Mouse (Mus musculus): ENCODE measurements around the gene Dab1. TPM values are rescaled to one million over a fixed set of nuclear protein-coding genes. Genes with fewer than 3 reads are reported as not detected.

Gene Dab1
- polyA plus RNA-seq, 1 experiment from 2014 or later, result 123 TPM

GRCm38 (mm10) chr4:104178067-104178466, 558.9 kb downstream of the Dab1 start:
- H3K27me3 ChIP-seq (ENCODE audit: control insufficient read depth, insufficient read depth, low read depth, low read length), result no peaks in the 10 kb centered on the region
- H3K9me3 ChIP-seq (replicated peaks; ENCODE audit: control insufficient read depth, low read length, poor library complexity, severe bottlenecking), result no peaks in the 10 kb centered on the region
- no peak overlapping the region for H3K4me2 ChIP-seq (ENCODE audit: low read length)
- H3K4me1 ChIP-seq (ENCODE audit: control insufficient read depth, insufficient read depth, low read length), result no peaks in the 10 kb centered on the region
- H3K27ac ChIP-seq (ENCODE audit: low read length), result no peak overlapping the region
- no peak for ATAC-seq
- WGBS, result 70% methylated on average over 3 of the region's 3 CpGs
- no peak overlapping the region for H3K9ac ChIP-seq (ENCODE audit: low read depth, low read length)
- no peaks in the 10 kb centered on the region for H3K36me3 ChIP-seq (ENCODE audit: control insufficient read depth, insufficient read depth, low read length)
- H3K4me3 ChIP-seq (ENCODE audit: low read depth, low read length), result no peak overlapping the region

GRCm38 (mm10) chr4:104186311-104186710, 567.2 kb downstream of the Dab1 start:
- no peaks in the 10 kb centered on the region for H3K36me3 ChIP-seq (ENCODE audit: control insufficient read depth, insufficient read depth, low read length)
- no peak overlapping the region for H3K4me3 ChIP-seq (ENCODE audit: low read depth, low read length)
- 63% methylated on average over 4 of the region's 4 CpGs for WGBS
- H3K9me3 ChIP-seq (replicated peaks; ENCODE audit: control insufficient read depth, low read length, poor library complexity, severe bottlenecking), result no peaks in the 10 kb centered on the region
- ATAC-seq, result no peak
- no peak overlapping the region for H3K4me2 ChIP-seq (ENCODE audit: low read length)
- H3K9ac ChIP-seq (ENCODE audit: low read depth, low read length), result no peak overlapping the region
- H3K27ac ChIP-seq (ENCODE audit: low read length), result no peak overlapping the region
- 0 out of 2 replicates have a peak, but pooled peaks cover 2% of the 10 kb centered on the region for H3K4me1 ChIP-seq (ENCODE audit: control insufficient read depth, insufficient read depth, low read length)
- no peaks in the 10 kb centered on the region for H3K27me3 ChIP-seq (ENCODE audit: control insufficient read depth, insufficient read depth, low read depth, low read length)

- Histone ChIP-seq H3K9ac (ENCODE audit: low read depth, low read length) (no peak overlapping the region), H3K4me3 (ENCODE audit: low read depth, low read length) (no peak overlapping the region), H3K9me3 (replicated peaks; ENCODE audit: control insufficient read depth, low read length, poor library complexity, severe bottlenecking) (no peaks in the 10 kb centered on the region), H3K36me3 (ENCODE audit: control insufficient read depth, insufficient read depth, low read length) (no peaks in the 10 kb centered on the region), H3K4me1 (ENCODE audit: control insufficient read depth, insufficient read depth, low read length) (no peaks in the 10 kb centered on the region), H3K27ac (ENCODE audit: low read length) (no peak overlapping the region), H3K4me2 (ENCODE audit: low read length) (no peak overlapping the region), H3K27me3 (ENCODE audit: control insufficient read depth, insufficient read depth, low read depth, low read length) (no peaks in the 10 kb centered on the region)
- WGBS, result 90% methylated on average over 8 of the region's 8 CpGs
- ATAC-seq, result no peak
These were observed 579.5 kb downstream of the Dab1 start for GRCm38 (mm10) chr4:104198635-104199034.

GRCm38 (mm10) chr4:104201686-104202085, 582.5 kb downstream of the Dab1 start:
- Histone ChIP-seq H3K36me3 (ENCODE audit: control insufficient read depth, insufficient read depth, low read length) (no peaks in the 10 kb centered on the region), H3K27ac (ENCODE audit: low read length) (no peak overlapping the region), H3K27me3 (ENCODE audit: control insufficient read depth, insufficient read depth, low read depth, low read length) (no peaks in the 10 kb centered on the region), H3K4me2 (ENCODE audit: low read length) (no peak overlapping the region), H3K9me3 (replicated peaks; ENCODE audit: control insufficient read depth, low read length, poor library complexity, severe bottlenecking) (no peaks in the 10 kb centered on the region), H3K4me1 (ENCODE audit: control insufficient read depth, insufficient read depth, low read length) (peaks cover 4% of the 10 kb centered on the region; the same call in 1 of the 2 replicates), H3K4me3 (ENCODE audit: low read depth, low read length) (no peak overlapping the region), H3K9ac (ENCODE audit: low read depth, low read length) (no peak overlapping the region)
- no peak for ATAC-seq
- 73% methylated on average over 5 of the region's 5 CpGs for WGBS

GRCm38 (mm10) chr4:104204047-104204446, 584.9 kb downstream of the Dab1 start:
- H3K9me3 ChIP-seq (replicated peaks; ENCODE audit: control insufficient read depth, low read length, poor library complexity, severe bottlenecking), result no peaks in the 10 kb centered on the region
- no peak overlapping the region for H3K27ac ChIP-seq (ENCODE audit: low read length)
- H3K4me1 ChIP-seq (ENCODE audit: control insufficient read depth, insufficient read depth, low read length), result peaks cover 8% of the 10 kb centered on the region; the same call in 1 of the 2 replicates
- H3K4me3 ChIP-seq (ENCODE audit: low read depth, low read length), result no peak overlapping the region
- H3K36me3 ChIP-seq (ENCODE audit: control insufficient read depth, insufficient read depth, low read length), result no peaks in the 10 kb centered on the region
- no peak for ATAC-seq
- 36% methylated on average over 6 of the region's 6 CpGs for WGBS
- no peaks in the 10 kb centered on the region for H3K27me3 ChIP-seq (ENCODE audit: control insufficient read depth, insufficient read depth, low read depth, low read length)
- no peak overlapping the region for H3K9ac ChIP-seq (ENCODE audit: low read depth, low read length)
- no peak overlapping the region for H3K4me2 ChIP-seq (ENCODE audit: low read length)

- WGBS, result 39% methylated on average over 5 of the region's 5 CpGs
- H3K36me3 ChIP-seq (ENCODE audit: control insufficient read depth, insufficient read depth, low read length), result no peaks in the 10 kb centered on the region
These were observed 587.5 kb downstream of the Dab1 start for GRCm38 (mm10) chr4:104206639-104207038.

GRCm38 (mm10) chr4:104209081-104209480, 589.9 kb downstream of the Dab1 start:
- no peak for ATAC-seq
- H3K9ac ChIP-seq (ENCODE audit: low read depth, low read length), result no peak overlapping the region
- H3K4me3 ChIP-seq (ENCODE audit: low read depth, low read length), result no peak overlapping the region
- 20% methylated on average over 2 of the region's 2 CpGs for WGBS
- H3K27ac ChIP-seq (ENCODE audit: low read length), result no peak overlapping the region
- H3K4me1 ChIP-seq (ENCODE audit: control insufficient read depth, insufficient read depth, low read length), result peaks cover 13% of the 10 kb centered on the region
- no peaks in the 10 kb centered on the region for H3K36me3 ChIP-seq (ENCODE audit: control insufficient read depth, insufficient read depth, low read length)
- no peaks in the 10 kb centered on the region for H3K9me3 ChIP-seq (replicated peaks; ENCODE audit: control insufficient read depth, low read length, poor library complexity, severe bottlenecking)
- no peaks in the 10 kb centered on the region for H3K27me3 ChIP-seq (ENCODE audit: control insufficient read depth, insufficient read depth, low read depth, low read length)
- no peak overlapping the region for H3K4me2 ChIP-seq (ENCODE audit: low read length)

More at GRCm38 (mm10) chr4:104206639-104207038, 587.5 kb downstream of the Dab1 start:
- H3K4me2 ChIP-seq (ENCODE audit: low read length), result no peak overlapping the region
- no peak overlapping the region for H3K4me3 ChIP-seq (ENCODE audit: low read depth, low read length)
- no peaks in the 10 kb centered on the region for H3K27me3 ChIP-seq (ENCODE audit: control insufficient read depth, insufficient read depth, low read depth, low read length)
- H3K9me3 ChIP-seq (replicated peaks; ENCODE audit: control insufficient read depth, low read length, poor library complexity, severe bottlenecking), result no peaks in the 10 kb centered on the region
- no peak overlapping the region for H3K9ac ChIP-seq (ENCODE audit: low read depth, low read length)
- H3K27ac ChIP-seq (ENCODE audit: low read length), result no peak overlapping the region
- ATAC-seq, result no peak
- peaks cover 11% of the 10 kb centered on the region for H3K4me1 ChIP-seq (ENCODE audit: control insufficient read depth, insufficient read depth, low read length)

- no peaks in the 10 kb centered on the region for H3K9me3 ChIP-seq (replicated peaks; ENCODE audit: control insufficient read depth, low read length, poor library complexity, severe bottlenecking)
- H3K4me2 ChIP-seq (ENCODE audit: low read length), result no peak overlapping the region
- H3K36me3 ChIP-seq (ENCODE audit: control insufficient read depth, insufficient read depth, low read length), result no peaks in the 10 kb centered on the region
- H3K27me3 ChIP-seq (ENCODE audit: control insufficient read depth, insufficient read depth, low read depth, low read length), result no peaks in the 10 kb centered on the region
- H3K9ac ChIP-seq (ENCODE audit: low read depth, low read length), result no peak overlapping the region
- no peak overlapping the region for H3K4me3 ChIP-seq (ENCODE audit: low read depth, low read length)
- no peak overlapping the region for H3K27ac ChIP-seq (ENCODE audit: low read length)
- H3K4me1 ChIP-seq (ENCODE audit: control insufficient read depth, insufficient read depth, low read length), result peaks cover 11% of the 10 kb centered on the region
- ATAC-seq, result no peak
- 85% methylated on average over 1 of the region's 1 CpGs for WGBS
These were observed 591.6 kb downstream of the Dab1 start for GRCm38 (mm10) chr4:104210796-104211195.

GRCm38 (mm10) chr4:104211531-104212455, 592.6 kb downstream of the Dab1 start:
- Histone ChIP-seq H3K4me1 (ENCODE audit: control insufficient read depth, insufficient read depth, low read length) (peaks cover 11% of the 10 kb centered on the region), H3K27ac (ENCODE audit: low read length) (0 out of 2 replicates have a peak overlapping the region, but pooled peaks have one; percentile 7)
- ATAC-seq, result peak; percentile 62; the same call in 1 of the 2 replicates

More at GRCm38 (mm10) chr4:104211531-104212455, 592.6 kb downstream of the Dab1 start:
- Histone ChIP-seq H3K9ac (ENCODE audit: low read depth, low read length) (no peak overlapping the region), H3K9me3 (replicated peaks; ENCODE audit: control insufficient read depth, low read length, poor library complexity, severe bottlenecking) (no peaks in the 10 kb centered on the region), H3K36me3 (ENCODE audit: control insufficient read depth, insufficient read depth, low read length) (no peaks in the 10 kb centered on the region), H3K4me2 (ENCODE audit: low read length) (no peak overlapping the region), H3K27me3 (ENCODE audit: control insufficient read depth, insufficient read depth, low read depth, low read length) (no peaks in the 10 kb centered on the region), H3K4me3 (ENCODE audit: low read depth, low read length) (no peak overlapping the region)
- 44% methylated on average over 9 of the region's 9 CpGs for WGBS
